In genomic region chr8:46322833-46323232, GRCm38 (mm10) we compare ENCODE assay signal across 16 mouse cellular contexts. TPM values are rescaled to one million over a fixed set of nuclear protein-coding genes. Genes with fewer than 3 reads are reported as not detected.
DNase-seq lines count a peak whose midpoint lies in the region; ATAC-seq and TF ChIP-seq lines count a peak whose summit lies in the region.
"Had no signal": no experiment of that assay in that cellular context is flagged by ENCODE, and none has a peak within 500 bp of the region (broad histone marks: within the 10 kb centered on the region; RNA-seq: fewer than 3 reads in every experiment).

No protein-coding gene starts in this region.

- no peak for TF ChIP-seq POLR2A in bone marrow, adult 2 months (IDR thresholded peaks at IDR 0.05; ENCODE audit: borderline replicate concordance, control insufficient read depth, low read depth, low read length)

- H3K9ac ChIP-seq in forebrain, postnatal 0 days = no peak overlapping the region
- H3K9ac ChIP-seq in forebrain, embryonic 13.5 days = no peak overlapping the region
- no peak overlapping the region for H3K9ac ChIP-seq in kidney, postnatal 0 days (ENCODE audit: low read depth, low read length)

- TF ChIP-seq CTCF in forebrain, postnatal 0 days (IDR thresholded peaks at IDR 0.05; ENCODE audit: low read depth) = peak; percentile 7; the same call in 1 of the 2 replicates
- TF ChIP-seq CTCF in kidney, postnatal 0 days (IDR thresholded peaks at IDR 0.05; ENCODE audit: low read depth) = peak; percentile 40; the same call in 1 of the 2 replicates
- 0 out of 2 replicates have a peak, but pooled peaks have one; percentile 11 for TF ChIP-seq CTCF in bone marrow, adult 2 months (IDR thresholded peaks at IDR 0.05; ENCODE audit: control insufficient read depth, insufficient read depth, low read length)

- no peaks in the 10 kb centered on the region for H3K36me3 ChIP-seq in forebrain, postnatal 0 days (ENCODE audit: insufficient read depth)
- no peaks in the 10 kb centered on the region for H3K36me3 ChIP-seq in forebrain, embryonic 13.5 days (ENCODE audit: poor library complexity, severe bottlenecking)
- no peaks in the 10 kb centered on the region for H3K36me3 ChIP-seq in kidney, postnatal 0 days (ENCODE audit: insufficient read depth, low read length)

- DNase-seq in forebrain, postnatal 0 days = no peak
- no peak for DNase-seq in kidney, postnatal 0 days (ENCODE audit: low spot score)
- no peak for DNase-seq in kidney, adult 9 months
- DNase-seq in 416B (ENCODE audit: low read depth) = peak; percentile 52
- no peak for DNase-seq in right cerebral cortex, adult 2 months (ENCODE audit: low spot score in 2 of 2)
- DNase-seq: adrenal gland, adult 8-10 months; kidney, adult 11 months; right cerebral cortex, postnatal 25 days; thymus, postnatal 25 days had no signal

- WGBS in forebrain, postnatal 0 days = 75% methylated on average over 2 of the region's 2 CpGs
- whole genome bisulfite sequencing in forebrain, embryonic 13.5 days = 84% methylated on average over 2 of the region's 2 CpGs
- 60% methylated on average over 2 of the region's 2 CpGs for WGBS in kidney, postnatal 0 days
- 56% methylated on average over 2 of the region's 2 CpGs for WGBS in bone marrow, adult 2 months

- peaks cover 5% of the 10 kb centered on the region; the same call in 1 of the 2 replicates for H3K4me1 ChIP-seq in forebrain, postnatal 0 days (ENCODE audit: insufficient read depth)
- no peaks in the 10 kb centered on the region for H3K4me1 ChIP-seq in forebrain, embryonic 13.5 days
- no peaks in the 10 kb centered on the region for H3K4me1 ChIP-seq in kidney, postnatal 0 days (replicated peaks; ENCODE audit: insufficient read depth, low read length)
- H3K4me1 ChIP-seq in bone marrow, adult 2 months (ENCODE audit: control insufficient read depth, insufficient read depth, low read length) = no peaks in the 10 kb centered on the region; the same call in 1 of the 2 replicates

- H3K4me3 ChIP-seq in forebrain, postnatal 0 days (ENCODE audit: low read depth, low read length) = no peak overlapping the region
- no peak overlapping the region for H3K4me3 ChIP-seq in forebrain, embryonic 13.5 days
- H3K4me3 ChIP-seq in kidney, postnatal 0 days (replicated peaks; ENCODE audit: low read depth, low read length) = no peak overlapping the region
- H3K4me3 ChIP-seq in bone marrow, adult 2 months (replicated peaks; ENCODE audit: control insufficient read depth, low read depth, low read length) = no peak overlapping the region

- no peak overlapping the region for H3K27ac ChIP-seq in forebrain, postnatal 0 days (ENCODE audit: low read depth, low read length)
- no peak overlapping the region for H3K27ac ChIP-seq in forebrain, embryonic 13.5 days
- no peak overlapping the region for H3K27ac ChIP-seq in kidney, postnatal 0 days
- no peak overlapping the region for H3K27ac ChIP-seq in bone marrow, adult 2 months (ENCODE audit: control insufficient read depth, insufficient read depth, low read depth, low read length, poor library complexity)

- no peak for ATAC-seq in forebrain, postnatal 0 days
- no peak for ATAC-seq in forebrain, embryonic 13.5 days
- no peak for ATAC-seq in kidney, postnatal 0 days (replicated peaks; ENCODE audit: low FRiP score, low read depth)
- ATAC-seq in erythroid progenitor cell, adult 5-6 weeks (replicated peaks; ENCODE audit: low FRiP score, poor library complexity, severe bottlenecking) = no peak

- H3K27me3 ChIP-seq in forebrain, postnatal 0 days (ENCODE audit: insufficient read depth, low read length) = no peaks in the 10 kb centered on the region
- no peaks in the 10 kb centered on the region for H3K27me3 ChIP-seq in forebrain, embryonic 13.5 days
- no peaks in the 10 kb centered on the region for H3K27me3 ChIP-seq in kidney, postnatal 0 days (ENCODE audit: insufficient read depth, low read length)

- no peak overlapping the region for H3K4me2 ChIP-seq in forebrain, postnatal 0 days (ENCODE audit: low read depth)
- no peak overlapping the region for H3K4me2 ChIP-seq in forebrain, embryonic 13.5 days
- no peak overlapping the region for H3K4me2 ChIP-seq in kidney, postnatal 0 days (ENCODE audit: low read length)

- no peaks in the 10 kb centered on the region for H3K9me3 ChIP-seq in forebrain, postnatal 0 days (ENCODE audit: low read length)
- H3K9me3 ChIP-seq in forebrain, embryonic 13.5 days (replicated peaks) = no peaks in the 10 kb centered on the region
- no peaks in the 10 kb centered on the region; the same call in 1 of the 2 replicates for H3K9me3 ChIP-seq in kidney, postnatal 0 days (replicated peaks; ENCODE audit: low read length)

RNA-seq across cellular contexts. Expression of gene Helt, which starts 28.4 kb away (rescaled TPM):
- total RNA-seq in forebrain, postnatal 0 days (2014; rRNA removed) = 0.90 and 0.92 TPM in 2 replicates
- 0.81 and 1.4 TPM in 2 replicates for polyA plus RNA-seq in forebrain, postnatal 0 days (2015; fragmentation: Nextera tagmentation; extraction: Ambion mirVana)
- polyA plus RNA-seq in forebrain, embryonic 13.5 days (2015; fragmentation: Nextera tagmentation; extraction: Ambion mirVana) = 7.9 and 10.5 TPM in 2 replicates
- polyA plus RNA-seq in kidney, postnatal 0 days (2015; fragmentation: Nextera tagmentation; extraction: Ambion mirVana) = not detected in 2 replicates
- polyA plus RNA-seq in bone marrow, adult 2 months (2011; ENCODE audit: insufficient read depth, insufficient read length, low replicate concordance, missing spikeins) = not detected in 2 replicates
- not detected in 2 replicates for total RNA-seq in erythroid progenitor cell, adult 5-6 weeks (2015; ENCODE audit: low replicate concordance)
- total RNA-seq in erythroid progenitor cell, adult 5-6 weeks (2017; ENCODE audit: low replicate concordance) = not detected in 2 replicates
- total RNA-seq: common myeloid progenitor, adult 5-6 weeks; gastrocnemius, postnatal 4 days; layer of hippocampus, postnatal 25 days had no signal
- polyA plus RNA-seq: stomach, embryonic 14.5 days had no signal
